Mouse (Mus musculus): Measurements from ENCODE around the gene Sema5b.

The Sema5b gene

GRCm38 (mm10) chr16:35541117-35541641 is at the start of gene Sema5b:
Sema5b (plus strand) TSS chr16:35541145.
- no peak for DNase-seq (ENCODE audit: low read depth, low spot score)

DNA sequence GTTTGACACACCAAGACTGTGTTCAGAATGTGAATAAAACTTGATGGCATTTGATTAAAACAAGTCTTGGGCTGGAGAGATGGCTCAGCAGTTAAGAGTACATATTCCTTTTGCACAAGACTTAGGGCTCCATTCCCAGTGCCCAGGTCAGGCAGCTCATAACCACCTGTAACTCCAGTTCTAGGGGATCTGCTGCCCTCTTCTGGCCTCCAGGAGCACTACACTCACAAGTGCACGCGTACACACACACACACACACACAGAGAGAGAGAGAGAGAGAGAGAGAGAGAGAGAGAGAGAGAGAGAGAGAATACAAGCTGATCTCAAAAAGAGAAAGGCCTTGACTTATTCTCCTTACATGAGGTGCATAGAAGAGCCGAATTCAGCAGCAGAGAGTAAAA is 40.6 kb upstream of the Sema5b start:
- no peak for DNase-seq (ENCODE audit: low read depth, low spot score)

GRCm38 (mm10) chr16:35501106-35501760 is 39.7 kb upstream of the Sema5b start:
- DNase-seq (ENCODE audit: low read depth, low spot score): no peak

- no peak for DNase-seq (ENCODE audit: low read depth, low spot score)
Measured at GRCm38 (mm10) chr16:35502456-35502855, 38.5 kb upstream of the Sema5b start.

GRCm38 (mm10) chr16:35504266-35504665 is 36.7 kb upstream of the Sema5b start:
- no peak for DNase-seq (ENCODE audit: low read depth, low spot score)

DNA sequence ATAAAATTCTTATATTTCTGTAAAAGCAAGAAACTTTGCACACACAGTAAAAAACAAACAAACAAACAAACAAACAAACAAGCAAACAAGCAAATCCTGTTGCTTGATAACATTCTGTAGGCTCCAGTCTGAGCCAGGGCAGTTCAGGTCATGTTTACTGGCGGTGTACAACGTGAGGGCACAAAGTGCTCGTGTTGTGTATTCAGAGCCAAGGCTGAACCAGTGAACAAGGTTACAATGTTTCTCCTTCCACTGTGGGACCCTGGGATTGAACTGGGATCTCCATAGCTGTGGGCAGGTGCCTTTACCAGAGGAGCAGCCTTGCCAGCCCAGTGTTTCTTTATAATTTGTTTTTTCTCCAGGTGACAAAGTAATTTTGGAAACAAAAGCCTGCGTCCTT is 35.2 kb upstream of the Sema5b start:
- no peak for DNase-seq (ENCODE audit: low read depth, low spot score)

- no peak for DNase-seq (ENCODE audit: low read depth, low spot score)
Measured at GRCm38 (mm10) chr16:35508581-35508980, 32.4 kb upstream of the Sema5b start.

DNA sequence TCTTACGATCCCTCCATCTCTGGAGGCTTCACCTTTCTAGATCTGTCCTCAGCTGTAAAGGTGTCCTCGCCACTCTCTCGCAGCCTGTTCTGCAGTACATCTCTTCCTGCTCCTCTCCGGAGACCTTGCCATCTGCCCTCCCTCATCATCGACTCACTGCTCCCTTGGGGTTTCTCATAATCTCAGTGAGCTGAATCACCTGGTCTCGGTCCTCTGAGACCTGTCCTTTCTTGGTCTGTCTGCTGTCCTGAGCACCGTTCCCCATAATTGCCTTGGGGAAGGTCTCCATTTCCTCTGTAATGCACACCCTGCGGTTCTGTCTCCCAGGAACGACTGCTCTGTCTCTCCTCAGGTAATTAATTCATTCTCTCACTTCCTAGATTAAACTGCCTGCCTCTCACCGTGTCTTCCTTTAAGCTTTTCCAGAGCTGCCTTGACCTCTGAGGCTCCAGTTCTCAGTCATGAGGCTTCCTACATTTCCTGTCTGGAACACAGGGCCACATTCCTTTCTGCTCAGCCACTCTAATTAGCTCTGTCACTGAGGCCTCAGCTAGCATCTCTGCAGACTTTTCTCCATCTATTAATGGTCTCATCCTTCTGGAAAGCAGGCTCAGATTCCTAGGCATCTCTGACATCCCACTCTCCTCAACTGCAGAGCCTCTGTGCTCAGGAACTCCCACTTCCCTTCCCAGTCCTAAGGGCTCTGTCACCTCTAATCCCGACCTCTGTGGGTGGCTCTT is 31.4 kb upstream of the Sema5b start:
- no peak for DNase-seq (ENCODE audit: low read depth, low spot score)

DNA sequence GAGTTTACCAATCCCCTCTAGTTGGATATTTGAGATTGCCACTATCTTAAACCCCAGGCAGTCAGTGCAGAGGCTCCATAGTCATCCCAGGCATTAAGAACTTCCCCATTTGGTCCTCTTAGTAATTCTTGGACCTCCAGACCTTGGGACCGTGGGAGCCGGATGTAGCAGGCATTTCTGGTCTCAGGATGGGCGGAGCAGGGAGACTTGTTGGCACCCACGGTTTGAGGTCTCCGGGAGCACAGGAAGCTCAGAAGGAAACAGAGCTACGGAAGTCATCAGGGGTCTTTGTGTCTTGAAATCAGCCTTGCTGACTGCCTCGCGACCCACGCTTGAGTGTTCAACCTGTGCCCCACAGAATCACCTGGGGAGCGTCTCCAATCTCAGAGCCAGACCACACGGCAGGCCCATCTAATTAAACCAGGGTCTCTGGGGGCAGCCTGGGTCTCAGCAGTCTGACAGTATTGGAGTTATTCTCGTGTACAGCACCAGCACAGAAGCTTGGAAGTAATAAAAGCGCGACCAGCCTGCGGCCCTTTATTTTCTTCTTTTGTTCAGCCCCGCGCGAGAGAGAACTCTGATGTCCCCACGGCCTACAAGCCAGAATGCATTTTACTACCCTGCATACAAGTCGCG is 24.9 kb upstream of the Sema5b start:
- no peak for DNase-seq (ENCODE audit: low read depth, low spot score)

DNA sequence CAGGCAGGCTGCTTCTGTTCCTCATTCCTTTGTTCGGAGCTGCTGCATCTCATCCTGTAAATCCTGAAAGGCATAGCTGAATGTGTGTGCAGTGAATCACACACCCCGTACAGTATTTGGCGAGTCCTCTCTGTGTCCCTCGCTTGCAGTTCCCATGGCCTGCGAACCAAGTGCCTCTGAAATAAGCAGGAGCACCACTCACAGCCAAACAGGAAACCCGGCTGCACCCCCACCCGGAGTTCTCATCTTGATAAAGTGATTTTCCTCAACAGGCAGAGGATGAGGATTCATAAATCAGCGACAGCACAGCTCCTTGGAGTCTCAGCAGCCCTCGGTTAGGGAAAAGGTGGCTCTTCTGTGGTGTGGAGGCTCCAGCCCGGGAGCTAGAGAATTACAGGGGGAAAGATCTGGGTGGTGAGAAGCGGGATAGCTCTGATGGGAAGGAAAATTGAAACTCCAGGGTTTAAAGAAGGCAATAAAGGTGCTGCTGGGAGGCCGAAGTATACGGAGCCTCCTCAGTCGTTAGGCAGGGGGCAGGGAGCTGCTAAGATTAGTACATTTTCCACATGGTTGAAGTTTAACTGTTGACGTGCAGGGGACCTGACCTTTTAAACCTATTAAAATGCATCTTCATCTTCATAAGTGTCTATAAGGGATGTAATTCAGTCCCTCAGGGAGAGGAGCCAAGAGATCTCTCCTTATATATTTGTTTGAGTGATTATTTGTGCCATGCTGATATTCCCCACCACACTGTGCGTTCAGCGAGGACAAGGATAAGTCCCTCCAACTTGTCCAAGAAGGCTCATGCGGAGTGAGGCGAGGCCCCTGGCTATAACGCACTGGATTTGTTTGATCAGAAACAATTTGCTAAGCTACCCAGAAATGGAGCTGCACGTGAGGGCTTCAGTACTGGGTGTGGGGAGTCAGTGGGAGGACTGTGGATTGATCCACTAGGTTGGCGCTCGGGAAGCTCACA is 22.7 kb upstream of the Sema5b start:
- DNase-seq (ENCODE audit: low read depth, low spot score): no peak

GRCm38 (mm10) chr16:35519245-35519644 is 21.7 kb upstream of the Sema5b start:
- DNase-seq (ENCODE audit: low read depth, low spot score): no peak

DNA sequence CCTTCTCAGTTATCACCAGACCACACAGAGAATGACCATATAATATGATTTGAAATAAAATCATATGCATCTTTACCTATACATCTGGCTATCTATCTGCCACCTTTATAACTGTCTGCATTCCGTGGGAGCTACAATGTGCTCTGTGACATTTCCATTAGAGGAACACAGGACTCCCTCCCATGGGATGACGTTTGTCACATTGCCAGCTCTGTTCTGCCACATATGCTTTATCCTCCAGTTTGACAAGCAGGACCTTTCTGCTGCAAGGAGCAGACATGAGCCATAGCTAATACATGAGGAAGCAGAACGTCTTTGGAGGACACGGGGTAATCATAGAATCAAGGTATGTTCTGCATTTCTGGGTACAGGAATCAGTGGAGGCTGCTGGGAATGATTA is 16.7 kb upstream of the Sema5b start:
- no peak for DNase-seq (ENCODE audit: low read depth, low spot score)

GRCm38 (mm10) chr16:35534630-35535029 is 6.3 kb upstream of the Sema5b start:
- no peak for DNase-seq (ENCODE audit: low read depth, low spot score)

DNA sequence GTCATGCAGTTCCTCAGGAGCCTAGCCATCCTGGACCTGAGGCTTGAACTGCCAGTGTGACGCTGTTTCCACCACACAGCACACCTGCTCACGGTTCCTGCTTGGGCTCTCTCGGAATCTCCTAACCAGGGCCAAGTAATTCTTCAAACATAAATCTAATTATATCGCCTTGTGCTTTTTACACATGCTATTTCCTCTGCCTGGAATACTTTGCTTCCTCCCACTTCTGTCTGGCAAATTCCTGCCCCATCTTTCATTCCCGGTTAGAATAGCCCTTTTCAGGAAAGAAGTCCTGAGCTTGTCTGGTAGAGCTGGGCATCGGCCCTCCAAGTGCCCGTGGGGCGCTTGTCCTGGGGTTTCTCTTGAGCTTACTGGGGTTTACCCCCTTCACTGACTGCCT is 3.3 kb upstream of the Sema5b start:
- DNase-seq (ENCODE audit: low read depth, low spot score): no peak

- DNase-seq (ENCODE audit: low read depth, low spot score): no peak
Measured at GRCm38 (mm10) chr16:35539041-35539440, 1.9 kb upstream of the Sema5b start.

- no peak for DNase-seq (ENCODE audit: low read depth, low spot score)
Measured at GRCm38 (mm10) chr16:35540333-35541116, 420 bp upstream of the Sema5b start.

DNA sequence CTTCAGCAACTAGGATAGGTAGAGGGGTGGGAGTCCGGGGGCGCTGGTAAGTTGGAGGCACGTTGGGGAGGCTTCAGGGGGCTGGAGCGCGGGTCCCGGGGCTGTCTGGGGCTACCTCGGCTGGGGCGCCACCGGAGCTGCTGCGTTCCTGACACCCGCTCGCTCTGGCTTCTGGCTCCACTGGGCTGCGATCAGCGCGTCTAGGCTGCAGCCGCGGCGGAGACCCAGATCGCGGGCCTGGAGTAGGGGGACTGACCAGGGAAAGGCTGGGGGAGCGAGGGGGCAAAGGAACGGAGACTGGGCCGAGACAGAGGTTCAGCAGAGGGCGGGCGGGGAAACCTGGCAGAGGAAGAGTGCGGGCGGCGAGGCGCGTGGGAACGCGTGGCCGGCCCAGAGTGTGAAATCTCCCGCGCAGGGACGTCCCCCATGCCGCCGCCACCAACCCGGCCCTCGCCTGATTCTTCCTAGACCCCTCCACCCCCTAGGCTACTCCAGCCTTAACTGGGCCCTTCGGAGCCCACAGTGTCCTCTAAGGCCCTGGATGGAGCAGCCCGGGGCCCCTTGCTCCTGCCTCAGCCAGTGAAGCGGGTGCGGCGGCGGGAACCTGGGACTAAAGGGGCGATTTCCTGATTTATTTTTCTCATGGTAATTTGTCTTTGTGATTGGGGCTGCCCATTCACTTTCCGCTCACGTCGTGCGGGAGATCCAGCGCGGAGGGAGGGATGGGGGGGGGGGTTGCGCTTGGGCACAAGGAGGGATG is 896 bp downstream of the Sema5b start:
- DNase-seq (ENCODE audit: low read depth, low spot score): no peak

- DNase-seq (ENCODE audit: low read depth, low spot score): no peak
Measured at GRCm38 (mm10) chr16:35542421-35542780, 1.5 kb downstream of the Sema5b start.

DNA sequence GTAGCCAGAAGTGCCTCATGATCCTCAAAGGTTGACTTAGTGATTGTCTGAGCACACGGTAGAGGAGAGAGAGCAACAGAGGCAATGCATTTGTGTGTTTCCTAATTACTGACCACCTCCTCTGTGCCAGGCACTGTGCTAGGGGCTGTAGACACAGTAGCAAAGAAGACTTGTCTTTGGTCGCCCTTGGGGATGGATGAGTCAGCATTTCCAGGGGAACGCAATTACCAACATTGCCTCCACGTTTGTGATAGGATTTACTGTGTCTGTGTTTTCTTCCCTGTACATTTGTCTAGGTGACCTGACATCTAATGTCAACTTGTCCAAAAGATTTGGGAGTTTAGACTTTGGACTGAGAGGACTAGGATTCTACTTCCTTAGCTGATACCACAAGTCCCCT is 4.8 kb downstream of the Sema5b start:
- no peak for DNase-seq (ENCODE audit: low read depth, low spot score)

- no peak for DNase-seq (ENCODE audit: low read depth, low spot score)
Measured at GRCm38 (mm10) chr16:35547966-35548365, 7.0 kb downstream of the Sema5b start.

All from CD4-positive, CD25-positive, alpha-beta regulatory T cell, adult 2 months (primary cell).